8 mouse cellular contexts compared by ENCODE assay signal in the genomic region with DNA sequence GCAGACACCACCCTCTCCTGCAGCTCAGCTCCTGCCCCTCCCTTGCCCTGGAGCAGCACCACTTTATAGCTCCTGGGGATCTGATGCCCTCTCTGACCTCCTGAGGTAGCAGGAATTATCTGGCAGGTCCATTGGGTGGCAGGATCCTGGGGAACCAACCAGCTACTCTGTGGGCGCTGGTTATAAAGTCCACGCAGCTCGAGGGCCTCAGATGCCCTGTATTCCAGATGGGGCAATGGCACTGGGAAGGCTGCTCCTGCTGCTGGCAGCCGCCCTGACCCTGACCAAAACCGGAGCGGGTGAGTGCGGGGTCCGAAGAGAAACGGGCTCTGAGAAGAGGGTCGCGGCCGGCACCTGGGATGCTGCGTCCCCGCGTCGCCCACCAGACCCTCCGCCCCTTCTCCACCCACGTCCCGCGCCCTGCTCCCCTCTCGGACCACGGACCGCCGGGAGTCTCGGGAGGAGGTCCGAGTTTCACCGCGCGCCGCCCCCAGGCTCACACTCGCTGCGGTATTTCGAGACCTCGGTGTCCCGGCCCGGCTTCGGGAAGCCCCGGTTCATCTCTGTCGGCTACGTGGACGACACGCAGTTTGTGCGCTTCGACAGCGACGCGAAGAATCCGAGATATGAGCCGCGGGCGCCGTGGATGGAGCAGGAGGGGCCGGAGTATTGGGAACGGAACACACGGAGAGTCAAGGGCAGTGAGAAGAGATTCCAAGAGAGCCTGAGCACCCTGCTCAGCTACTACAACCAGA. TPM values are rescaled to one million over a fixed set of nuclear protein-coding genes. Genes with fewer than 3 reads are reported as not detected.
A peak's percentile ranks its signal among the peaks of the same experiment; 100 is the strongest.
DNase-seq lines count a peak whose midpoint lies in the region; ATAC-seq and TF ChIP-seq lines count a peak whose summit lies in the region.

A gene (plus strand): TSS at position 79 of the 755 bp plus-strand sequence.

- DNase-seq in kidney, adult 2 months, result no peak
- no peak for DNase-seq in kidney, postnatal 36 days
- DNase-seq in right cerebral cortex, postnatal 36 days (ENCODE audit: low spot score in 2 of 2), result no peak
- DNase-seq in urinary bladder, postnatal 4 days (ENCODE audit: low spot score in 2 of 2), result no peak
- no peak for DNase-seq in natural killer cell, adult 2 months (ENCODE audit: low spot score in 2 of 2)

- peak within 1 kb of the TSS; percentile 5; the same call in 1 of the 2 replicates for H3K4me3 ChIP-seq in kidney, adult 2 months (ENCODE audit: insufficient read depth, low read depth, low read length)
- H3K4me3 ChIP-seq in brown adipose tissue, adult 24 weeks (ENCODE audit: insufficient read depth, low read depth, low read length), result peak within 1 kb of the TSS; percentile 22
- peak within 1 kb of the TSS; percentile 43 for H3K4me3 ChIP-seq in hindbrain, embryonic 16.5 days (ENCODE audit: low read length)
- H3K4me3 ChIP-seq in midbrain, embryonic 15.5 days, result peak within 1 kb of the TSS; percentile 37

- no peaks in the 10 kb centered on the region for H3K9me3 ChIP-seq in hindbrain, embryonic 16.5 days (ENCODE audit: control insufficient read depth, low read length)
- no peaks in the 10 kb centered on the region for H3K9me3 ChIP-seq in midbrain, embryonic 15.5 days

- no peaks in the 10 kb centered on the region for H3K36me3 ChIP-seq in kidney, adult 2 months (ENCODE audit: control insufficient read depth, insufficient read depth, low read length)
- H3K36me3 ChIP-seq in hindbrain, embryonic 16.5 days (ENCODE audit: control insufficient read depth, insufficient read depth, low read length), result no peaks in the 10 kb centered on the region
- H3K36me3 ChIP-seq in midbrain, embryonic 15.5 days (replicated peaks), result no peaks in the 10 kb centered on the region

- H3K27ac ChIP-seq in kidney, adult 2 months (ENCODE audit: insufficient read depth, low read depth, low read length), result no peak within 1 kb of the TSS
- no peak within 1 kb of the TSS for H3K27ac ChIP-seq in brown adipose tissue, adult 24 weeks (replicated peaks; ENCODE audit: low read depth, low read length)
- H3K27ac ChIP-seq in hindbrain, embryonic 16.5 days (ENCODE audit: low read depth, low read length), result no peak within 1 kb of the TSS
- H3K27ac ChIP-seq in midbrain, embryonic 15.5 days, result no peak within 1 kb of the TSS

- no peaks in the 10 kb centered on the region for H3K4me1 ChIP-seq in kidney, adult 2 months (ENCODE audit: control insufficient read depth, insufficient read depth, low read length)
- no peaks in the 10 kb centered on the region for H3K4me1 ChIP-seq in brown adipose tissue, adult 24 weeks (ENCODE audit: control insufficient read depth, insufficient read depth, insufficient read length, low read length)
- peaks cover 4% of the 10 kb centered on the region for H3K4me1 ChIP-seq in hindbrain, embryonic 16.5 days (ENCODE audit: control insufficient read depth, insufficient read depth, low read depth, low read length)
- peaks cover 8% of the 10 kb centered on the region for H3K4me1 ChIP-seq in midbrain, embryonic 15.5 days

- 2% methylated on average over 55 of the region's 55 CpGs for WGBS in kidney, adult 2 months
- WGBS in hindbrain, embryonic 16.5 days, result under 1% methylated on average over 52 of the region's 55 CpGs
- under 1% methylated on average over 54 of the region's 55 CpGs for WGBS in midbrain, embryonic 15.5 days

- H3K27me3 ChIP-seq in kidney, adult 2 months (replicated peaks; ENCODE audit: control insufficient read depth, insufficient read depth, low read length), result no peaks in the 10 kb centered on the region; the same call in 1 of the 2 replicates
- H3K27me3 ChIP-seq in hindbrain, embryonic 16.5 days (replicated peaks; ENCODE audit: control insufficient read depth, insufficient read depth, low read length), result peaks cover 17% of the 10 kb centered on the region
- peaks cover 30% of the 10 kb centered on the region for H3K27me3 ChIP-seq in midbrain, embryonic 15.5 days (replicated peaks)

- no peak for ATAC-seq in hindbrain, embryonic 16.5 days
- ATAC-seq in midbrain, embryonic 15.5 days (replicated peaks), result no peak

- peak within 1 kb of the TSS; percentile 58 for H3K9ac ChIP-seq in hindbrain, embryonic 16.5 days (ENCODE audit: low read depth, low read length)
- H3K9ac ChIP-seq in midbrain, embryonic 15.5 days, result no peak within 1 kb of the TSS; the same call in 1 of the 2 replicates

- TF ChIP-seq POLR2A in kidney, adult 2 months (IDR thresholded peaks at IDR 0.05; ENCODE audit: low read depth, low read length), result no peak

- TF ChIP-seq CTCF in kidney, adult 2 months (conservative IDR thresholded peaks at IDR 0.05; ENCODE audit: insufficient read depth, insufficient read length, low read depth, low read length), result no peak

- peak within 1 kb of the TSS; percentile 67 for H3K4me2 ChIP-seq in hindbrain, embryonic 16.5 days (ENCODE audit: low read length)
- peak within 1 kb of the TSS; percentile 78 for H3K4me2 ChIP-seq in midbrain, embryonic 15.5 days

RNA-seq across cellular contexts. Expression of the gene that starts here (rescaled TPM):
- 0.03 TPM in 1 of 2 replicates, not detected in the other for polyA plus RNA-seq in kidney, adult 2 months (2012; rRNA removed)
- 0.40 TPM in 1 of 2 replicates, not detected in the other for polyA plus RNA-seq in brown adipose tissue, adult 24 weeks (2012; ENCODE audit: insufficient read depth, insufficient read length, missing spikeins)
- polyA plus RNA-seq in hindbrain, embryonic 16.5 days (2015; fragmentation: Nextera tagmentation; extraction: Ambion mirVana), result 0.64 and 0.67 TPM in 2 replicates
- polyA plus RNA-seq in midbrain, embryonic 15.5 days (2015; fragmentation: Nextera tagmentation; extraction: Ambion mirVana), result 0.54 and 0.70 TPM in 2 replicates
